Mouse (Mus musculus) CH12.LX (cell line): ENCODE data around the gene Tmub1. TPM values are rescaled to one million over a fixed set of nuclear protein-coding genes. Genes with fewer than 3 reads are reported as not detected.

Experiments
- DNase-seq: peaks from one replicate; pipeline ENCODE4 v3.0.0-alpha.2; 2013; ENCODE audit errors: extremely low read depth
- H3K27ac ChIP-seq: 2 replicates; pipeline ENCODE4 v1.5.1; 2012; ENCODE audit warnings: low read depth, mild to moderate bottlenecking, control low read depth, moderate library complexity; ENCODE audit not compliant: insufficient read depth
- H3K27me3 ChIP-seq: replicated peaks from 2 replicates; pipeline ENCODE3; 2012; ENCODE audit warnings: inconsistent platforms
- H3K36me3 ChIP-seq, 2 experiments: replicated peaks in 1 of 2; 2 replicates each; pipeline versions ENCODE3 to v1.6.1; 2012; ENCODE audit warnings: inconsistent platforms in 1 of 2, low read length in 1 of 2, mild to moderate bottlenecking in 1 of 2, mixed read lengths in 1 of 2, moderate library complexity in 1 of 2; ENCODE audit not compliant: control insufficient read depth in 1 of 2, insufficient read depth in 1 of 2
- H3K4me1 ChIP-seq, 2 experiments: 2 replicates each; pipeline ENCODE4 v1.6.1; 2012; ENCODE audit warnings: inconsistent platforms in 1 of 2, moderate library complexity in 1 of 2; ENCODE audit not compliant: insufficient read depth in 2 of 2, control insufficient read depth in 1 of 2
- H3K4me2 ChIP-seq: 2 replicates; pipeline ENCODE4 v1.6.1; 2012; ENCODE audit warnings: low read depth, mild to moderate bottlenecking, control low read depth; ENCODE audit not compliant: poor library complexity, insufficient read depth, severe bottlenecking
- H3K4me3 ChIP-seq, 3 experiments: fragments of 150-350 bp in 1 of 3; sonication (generic) in 1 of 3; replicated peaks in 1 of 3; 2 replicates each; pipeline versions ENCODE3 to v1.5.1; 2011 to 2012; ENCODE audit warnings: low read depth in 2 of 3, low read length in 2 of 3, mild to moderate bottlenecking in 2 of 3, moderate library complexity in 2 of 3, control low read depth in 1 of 3, improper control_type of control experiment in 1 of 3, inconsistent platforms in 1 of 3, mixed read lengths in 1 of 3; ENCODE audit not compliant: poor library complexity in 1 of 3
- H3K79me2 ChIP-seq: replicated peaks from 2 replicates; pipeline ENCODE4 v1.6.1; 2012; ENCODE audit warnings: mild to moderate bottlenecking, moderate library complexity; ENCODE audit not compliant: control insufficient read depth, poor library complexity, insufficient read depth, severe bottlenecking; ENCODE audit errors: extremely low read depth
- H3K9ac ChIP-seq: 2 replicates; pipeline ENCODE4 v1.6.1; 2012; ENCODE audit warnings: low read depth, mild to moderate bottlenecking, control low read depth, moderate library complexity; ENCODE audit not compliant: insufficient read depth
- H3K9me3 ChIP-seq: replicated peaks from 2 replicates; pipeline ENCODE3; 2012; ENCODE audit warnings: low read length, inconsistent platforms, mixed read lengths
- E2F4 ChIP-seq: IDR thresholded peaks from 2 replicates; pipeline ENCODE4 v1.6.1; 2011; ENCODE audit warnings: low read depth, low read length, improper control_type of control experiment; ENCODE audit not compliant: insufficient replicate concordance
- ELF1 ChIP-seq: IDR thresholded peaks from 2 replicates; pipeline ENCODE4 v1.6.1; 2014; ENCODE audit warnings: low read depth, mild to moderate bottlenecking, inconsistent platforms, low read length, improper control_type of control experiment
- ETS1 ChIP-seq: conservative IDR thresholded peaks from 2 replicates; pipeline ENCODE4 v1.6.1; 2012; ENCODE audit warnings: low read depth, mild to moderate bottlenecking, inconsistent platforms, low read length, improper control_type of control experiment, moderate library complexity
- GABPA ChIP-seq: IDR thresholded peaks from 2 replicates; pipeline ENCODE4 v1.6.1; 2012; ENCODE audit warnings: low read depth, low read length, improper control_type of control experiment, inconsistent platforms; ENCODE audit not compliant: insufficient replicate concordance
- IRF4 ChIP-seq: IDR thresholded peaks from 2 replicates; pipeline ENCODE4 v1.6.1; 2014; ENCODE audit warnings: low read depth, mild to moderate bottlenecking, inconsistent platforms, low read length, improper control_type of control experiment
- MAFK ChIP-seq: IDR thresholded peaks from 2 replicates; pipeline ENCODE4 v1.6.1; 2011; ENCODE audit warnings: low read length, improper control_type of control experiment; ENCODE audit not compliant: insufficient replicate concordance
- MXI1 ChIP-seq: IDR thresholded peaks from 2 replicates; pipeline ENCODE4 v1.6.1; 2011; ENCODE audit warnings: mild to moderate bottlenecking, low read depth, low read length, improper control_type of control experiment
- MYC ChIP-seq: IDR thresholded peaks from 2 replicates; pipeline ENCODE4 v1.6.1; 2011; ENCODE audit warnings: low read depth, mild to moderate bottlenecking, improper control_type of control experiment, low read length
- NELFE ChIP-seq: IDR thresholded peaks from 2 replicates; pipeline ENCODE4 v1.6.1; 2011; ENCODE audit warnings: low read depth, low read length, improper control_type of control experiment
- RAD21 ChIP-seq: IDR thresholded peaks from 2 replicates; pipeline ENCODE4 v1.6.1; 2011; ENCODE audit warnings: low read depth, mild to moderate bottlenecking, low read length, improper control_type of control experiment, moderate library complexity
- RCOR1 ChIP-seq: conservative IDR thresholded peaks from 2 replicates; pipeline ENCODE4 v1.6.1; 2012; ENCODE audit warnings: low read depth, mild to moderate bottlenecking, inconsistent platforms, low read length, improper control_type of control experiment
- TBP ChIP-seq: conservative IDR thresholded peaks from 2 replicates; pipeline ENCODE4 v1.6.1; 2011; ENCODE audit warnings: low read depth, low read length, improper control_type of control experiment
- TCF12 ChIP-seq: IDR thresholded peaks from 2 replicates; pipeline ENCODE4 v1.6.1; 2014; ENCODE audit warnings: low read depth, mild to moderate bottlenecking, inconsistent platforms, low read length, improper control_type of control experiment
- UBTF ChIP-seq: IDR thresholded peaks from 2 replicates; pipeline ENCODE4 v1.6.1; 2012; ENCODE audit warnings: low read depth, mild to moderate bottlenecking, inconsistent platforms, low read length, improper control_type of control experiment, moderate library complexity
- USF1 ChIP-seq: IDR thresholded peaks from 2 replicates; pipeline ENCODE4 v1.6.1; 2014; ENCODE audit warnings: low read depth, mild to moderate bottlenecking, inconsistent platforms, low read length, improper control_type of control experiment
- USF2 ChIP-seq: conservative IDR thresholded peaks from 2 replicates; pipeline ENCODE4 v1.6.1; 2011; ENCODE audit warnings: low read depth, low read length, improper control_type of control experiment
- ZKSCAN1 ChIP-seq: IDR thresholded peaks from 2 replicates; pipeline ENCODE4 v1.6.1; 2012; ENCODE audit warnings: low read depth, inconsistent platforms, low read length, improper control_type of control experiment, borderline replicate concordance
- ZNF384 ChIP-seq: IDR thresholded peaks from 2 replicates; pipeline ENCODE4 v1.6.1; 2012; ENCODE audit warnings: low read depth, low read length, improper control_type of control experiment, inconsistent platforms
- dilution Hi-C: fragments of 300-500 bp; cut with MboI; formaldehyde crosslinking; loops from 2 replicates; pipeline ENCODE4 v1.14.3; 2020; ENCODE audit warnings: low sequenced_read_pairs; ENCODE audit not compliant: extremely low pct_unique_long_range_greater_than_20kb, extremely low pct_ligation_motif_present
- in situ Hi-C: fragments of 300-500 bp; cut with MboI; formaldehyde crosslinking; loops from 3 replicates; pipeline ENCODE4 v1.14.3; 2019; ENCODE audit warnings: low sequenced_read_pairs, low pct_ligation_motif_present, low pct_unique_long_range_greater_than_20kb, mixed read lengths
- polyA plus RNA-seq: library from polyadenylated mRNA; unstranded; fragments of >175 nt; gene quantifications from 2 replicates; pipeline ENCODE4 v1.2.1, GENCODE M21; 2012; ENCODE audit warnings: low read depth; ENCODE audit not compliant: insufficient read length
- total RNA-seq, 2 experiments: library from RNA; depleted of rRNA; stranded (reverse); fragments of 300-350 nt in 1 of 2; fragments of >200 nt in 1 of 2; gene quantifications; 2 replicates each; pipeline ENCODE4 v1.2.3; 2012 to 2014

Tmub1 gene
- total and polyA plus RNA-seq, 3 experiments: 6.1 to 13.1 (median 11.2) TPM

DNA sequence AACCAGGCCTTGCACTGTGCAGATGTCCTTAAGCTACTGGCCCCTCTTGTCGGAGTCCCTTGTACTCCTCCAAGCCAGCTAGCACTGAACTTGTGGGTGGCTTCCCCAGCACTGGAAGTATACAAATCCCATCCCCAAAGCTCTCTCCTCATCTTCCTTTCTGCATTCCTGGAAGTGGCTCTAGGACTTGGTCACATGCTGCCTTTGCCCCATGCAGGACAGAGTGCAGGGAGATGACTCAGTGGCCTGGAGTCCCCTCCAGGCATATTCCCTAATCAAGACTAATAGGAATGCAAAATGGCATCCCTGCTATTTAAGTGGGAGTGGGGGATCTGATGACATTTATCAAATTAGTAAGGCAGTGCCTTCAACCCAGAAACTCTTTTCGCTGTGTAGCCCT is 35.6 kb downstream of the Tmub1 start:
- Histone ChIP-seq H3K4me1 (no peaks in the 10 kb centered on the region; a peak in 1 of 4 replicates), H3K4me2 (no peak overlapping the region), H3K4me3 (no peak overlapping the region), H3K36me3 (peaks cover 19 to 57% of the 10 kb centered on the region in 2 experiments), H3K9ac (no peak overlapping the region), H3K27me3 (no peaks in the 10 kb centered on the region), H3K79me2 (no peaks in the 10 kb centered on the region), H3K27ac (no peak overlapping the region), H3K9me3 (no peaks in the 10 kb centered on the region)
- dilution Hi-C loops: no loop called here
- DNase-seq: no peak
- in situ Hi-C loops: no loop called here
- no peak for TF ChIP-seq USF2

GRCm38 (mm10) chr5:24409466-24409865 is 38.2 kb downstream of the Tmub1 start:
- Histone ChIP-seq H3K9ac (no peak overlapping the region), H3K36me3 (peaks cover 34 to 73% of the 10 kb centered on the region in 2 experiments), H3K4me2 (no peak overlapping the region), H3K79me2 (no peaks in the 10 kb centered on the region), H3K27me3 (no peaks in the 10 kb centered on the region), H3K27ac (no peak overlapping the region), H3K4me1 (peaks cover 0 to 11% of the 10 kb centered on the region in 2 experiments; a peak in 2 of 4 replicates), H3K4me3 (no peak overlapping the region), H3K9me3 (no peaks in the 10 kb centered on the region)
- dilution Hi-C loops: no loop called here
- DNase-seq: no peak
- in situ Hi-C loops: no loop called here
- TF ChIP-seq UBTF: no peak
- TF ChIP-seq GABPA: no peak
- TF ChIP-seq MAFK: no peak
- TF ChIP-seq TBP: no peak
- no peak for TF ChIP-seq NELFE
- no peak for TF ChIP-seq ELF1
- no peak for TF ChIP-seq ZKSCAN1
- no peak for TF ChIP-seq MYC
- no peak for TF ChIP-seq MXI1
- TF ChIP-seq TCF12: no peak
- TF ChIP-seq ETS1: no peak
- no peak for TF ChIP-seq RAD21
- TF ChIP-seq ZNF384: no peak
- no peak for TF ChIP-seq E2F4
- no peak for TF ChIP-seq RCOR1
- TF ChIP-seq USF1: no peak
- no peak for TF ChIP-seq IRF4
